Mouse (Mus musculus): Measurements from ENCODE around the gene Nid2. TPM values are rescaled to one million over a fixed set of nuclear protein-coding genes. Genes with fewer than 3 reads are reported as not detected.
A peak's percentile ranks its signal among the peaks of the same experiment; 100 is the strongest.

Gene Nid2
- polyA plus RNA-seq, 1 experiment from 2014 or later, result 85.2 TPM

DNA sequence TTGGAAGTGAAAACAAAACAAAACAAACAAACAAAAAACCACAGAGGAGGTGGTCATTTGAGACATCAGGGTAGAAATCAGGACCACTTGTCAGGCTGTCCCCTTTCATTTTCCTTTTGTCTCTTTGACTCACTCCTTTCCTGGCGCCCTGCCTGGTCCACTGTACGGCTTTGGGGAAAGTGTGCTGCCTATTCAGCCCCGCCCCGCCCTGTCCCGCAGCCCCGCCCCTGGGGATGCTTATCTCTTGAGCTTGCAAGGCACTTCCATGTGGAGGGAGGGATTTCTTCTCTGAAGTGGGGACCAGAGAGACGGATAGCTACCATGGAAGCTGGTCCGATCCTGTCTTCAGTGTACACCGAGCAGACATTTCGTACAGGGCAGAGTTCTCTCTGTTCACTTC is 52.6 kb downstream of the Nid2 start:
- ATAC-seq (replicated peaks; ENCODE audit: low FRiP score, low TSS enrichment, low read depth), result 0 out of 2 replicates have a peak, but pooled peaks have one; percentile 12
- DNase-seq (ENCODE audit: low spot score), result no peak
- Histone ChIP-seq H3K36me3 (ENCODE audit: control insufficient read depth, insufficient read depth, low read length) (peaks cover 4% of the 10 kb centered on the region; the same call in 1 of the 2 replicates), H3K4me2 (ENCODE audit: low read length) (no peak overlapping the region), H3K9me3 (ENCODE audit: control insufficient read depth, low read length) (no peaks in the 10 kb centered on the region), H3K4me3 (ENCODE audit: low read depth, low read length) (no peak overlapping the region), H3K9ac (ENCODE audit: low read length) (no peak overlapping the region), H3K27me3 (replicated peaks; ENCODE audit: control insufficient read depth, insufficient read depth, low read length) (no peaks in the 10 kb centered on the region), H3K27ac (ENCODE audit: low read depth) (no peak overlapping the region), H3K4me1 (replicated peaks; ENCODE audit: control insufficient read depth, insufficient read depth, low read length) (no peaks in the 10 kb centered on the region)
- WGBS, result 69% methylated on average over 10 of the region's 10 CpGs

DNA sequence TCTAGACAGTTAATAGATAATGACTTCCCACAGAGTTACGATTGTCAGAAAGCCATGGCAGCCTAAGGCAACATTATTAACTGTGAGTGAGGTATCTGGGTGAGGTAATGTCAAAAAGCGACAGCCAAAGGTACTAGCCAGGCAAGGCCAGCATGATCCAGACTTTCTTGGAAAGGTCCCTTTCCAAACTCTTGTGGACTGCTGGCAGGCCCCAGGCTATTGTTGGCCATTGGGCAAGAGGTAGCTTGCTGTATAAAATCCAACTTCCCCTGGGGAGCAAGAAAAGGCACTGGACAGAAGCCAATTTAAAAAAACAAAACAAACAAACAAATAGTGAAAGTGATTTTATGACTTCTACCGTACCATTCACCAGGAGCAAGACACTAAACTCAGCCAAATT is 56.3 kb downstream of the Nid2 start:
- no peak overlapping the region for H3K27ac ChIP-seq (ENCODE audit: low read depth)
- 86% methylated on average over 3 of the region's 3 CpGs for WGBS
- no peaks in the 10 kb centered on the region for H3K4me1 ChIP-seq (replicated peaks; ENCODE audit: control insufficient read depth, insufficient read depth, low read length)
- no peak overlapping the region for H3K4me2 ChIP-seq (ENCODE audit: low read length)
- peaks cover 26% of the 10 kb centered on the region for H3K36me3 ChIP-seq (ENCODE audit: control insufficient read depth, insufficient read depth, low read length)
- DNase-seq (ENCODE audit: low spot score) (no peak), ATAC-seq (replicated peaks; ENCODE audit: low FRiP score, low TSS enrichment, low read depth) (no peak)
- no peaks in the 10 kb centered on the region for H3K27me3 ChIP-seq (replicated peaks; ENCODE audit: control insufficient read depth, insufficient read depth, low read length)
- no peaks in the 10 kb centered on the region for H3K9me3 ChIP-seq (ENCODE audit: control insufficient read depth, low read length)
- no peak overlapping the region for H3K9ac ChIP-seq (ENCODE audit: low read length)
- no peak overlapping the region for H3K4me3 ChIP-seq (ENCODE audit: low read depth, low read length)

DNA sequence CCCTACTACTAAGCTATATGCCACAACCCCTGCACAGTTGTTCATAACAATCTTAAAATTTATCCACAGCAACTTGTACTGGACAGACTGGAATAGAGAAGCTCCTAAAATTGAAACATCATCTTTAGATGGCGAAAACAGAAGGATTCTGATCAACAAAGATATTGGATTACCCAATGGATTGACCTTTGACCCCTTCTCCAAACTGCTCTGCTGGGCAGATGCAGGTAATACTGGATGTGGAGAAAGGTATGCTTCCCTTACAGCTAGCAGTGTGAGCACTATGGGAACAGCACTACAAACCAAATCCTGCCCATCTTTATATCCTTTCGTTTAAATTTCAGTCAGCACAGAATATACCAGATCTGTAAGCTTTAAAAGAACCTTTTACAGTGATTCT is 56.8 kb downstream of the Nid2 start:
- WGBS, result 82% methylated on average over 2 of the region's 2 CpGs
- Histone ChIP-seq H3K4me3 (ENCODE audit: low read depth, low read length) (no peak overlapping the region), H3K36me3 (ENCODE audit: control insufficient read depth, insufficient read depth, low read length) (peaks cover 31% of the 10 kb centered on the region), H3K9ac (ENCODE audit: low read length) (no peak overlapping the region), H3K4me2 (ENCODE audit: low read length) (no peak overlapping the region), H3K4me1 (replicated peaks; ENCODE audit: control insufficient read depth, insufficient read depth, low read length) (no peaks in the 10 kb centered on the region), H3K27ac (ENCODE audit: low read depth) (no peak overlapping the region), H3K27me3 (replicated peaks; ENCODE audit: control insufficient read depth, insufficient read depth, low read length) (no peaks in the 10 kb centered on the region), H3K9me3 (ENCODE audit: control insufficient read depth, low read length) (no peaks in the 10 kb centered on the region)
- no peak for DNase-seq (ENCODE audit: low spot score)
- no peak for ATAC-seq (replicated peaks; ENCODE audit: low FRiP score, low TSS enrichment, low read depth)

DNA sequence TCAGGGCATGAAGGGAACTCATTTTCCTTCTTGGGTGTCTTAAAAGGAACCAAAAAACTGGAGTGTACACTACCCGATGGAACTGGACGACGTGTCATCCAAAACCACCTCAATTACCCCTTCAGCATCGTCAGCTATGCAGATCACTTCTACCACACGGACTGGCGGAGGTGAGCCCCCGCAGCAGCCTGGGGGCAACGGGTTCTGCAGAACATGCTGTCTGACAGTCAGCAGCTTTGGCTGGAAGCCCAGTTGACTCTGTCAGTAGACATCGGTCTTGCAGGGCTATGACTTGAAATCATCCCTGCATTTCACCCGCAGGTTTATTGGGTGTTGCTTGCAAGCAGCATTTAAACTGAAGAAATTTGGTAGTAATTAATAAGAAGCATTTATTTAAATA is 58.9 kb downstream of the Nid2 start:
- Histone ChIP-seq H3K4me3 (ENCODE audit: low read depth, low read length) (no peak overlapping the region), H3K27ac (ENCODE audit: low read depth) (no peak overlapping the region), H3K27me3 (replicated peaks; ENCODE audit: control insufficient read depth, insufficient read depth, low read length) (no peaks in the 10 kb centered on the region), H3K9ac (ENCODE audit: low read length) (no peak overlapping the region), H3K4me2 (ENCODE audit: low read length) (no peak overlapping the region), H3K36me3 (ENCODE audit: control insufficient read depth, insufficient read depth, low read length) (peaks cover 49% of the 10 kb centered on the region), H3K9me3 (ENCODE audit: control insufficient read depth, low read length) (no peaks in the 10 kb centered on the region), H3K4me1 (replicated peaks; ENCODE audit: control insufficient read depth, insufficient read depth, low read length) (no peaks in the 10 kb centered on the region)
- DNase-seq (ENCODE audit: low spot score) (no peak), ATAC-seq (replicated peaks; ENCODE audit: low FRiP score, low TSS enrichment, low read depth) (no peak)
- WGBS, result 82% methylated on average over 10 of the region's 10 CpGs

DNA sequence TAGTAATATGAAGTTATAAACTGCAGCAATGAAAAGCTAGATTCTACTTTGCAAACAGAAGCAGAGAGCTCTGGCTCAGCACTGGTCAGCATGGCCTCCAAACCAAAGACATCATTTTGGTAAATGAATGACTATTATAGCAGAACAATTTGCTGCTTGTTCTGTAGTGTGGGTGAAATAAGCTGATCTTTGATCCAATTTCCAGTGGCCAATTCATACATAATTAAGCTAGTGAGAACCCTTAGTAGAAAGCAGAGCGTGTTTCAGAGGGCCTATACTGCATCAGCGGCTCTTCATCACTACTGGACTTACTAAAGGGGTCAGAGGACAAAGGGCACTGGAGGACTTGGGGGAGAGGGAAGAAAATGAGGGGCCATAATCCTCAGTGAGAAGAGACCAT is 62.0 kb downstream of the Nid2 start:
- Histone ChIP-seq H3K27me3 (replicated peaks; ENCODE audit: control insufficient read depth, insufficient read depth, low read length) (no peaks in the 10 kb centered on the region), H3K9ac (ENCODE audit: low read length) (no peak overlapping the region), H3K4me1 (replicated peaks; ENCODE audit: control insufficient read depth, insufficient read depth, low read length) (no peaks in the 10 kb centered on the region), H3K4me2 (ENCODE audit: low read length) (no peak overlapping the region), H3K4me3 (ENCODE audit: low read depth, low read length) (no peak overlapping the region), H3K36me3 (ENCODE audit: control insufficient read depth, insufficient read depth, low read length) (peaks cover 70% of the 10 kb centered on the region), H3K27ac (ENCODE audit: low read depth) (no peak overlapping the region), H3K9me3 (ENCODE audit: control insufficient read depth, low read length) (no peaks in the 10 kb centered on the region)
- no peak for ATAC-seq (replicated peaks; ENCODE audit: low FRiP score, low TSS enrichment, low read depth)
- DNase-seq (ENCODE audit: low spot score), result no peak
- 85% methylated on average over 2 of the region's 2 CpGs for WGBS

DNA sequence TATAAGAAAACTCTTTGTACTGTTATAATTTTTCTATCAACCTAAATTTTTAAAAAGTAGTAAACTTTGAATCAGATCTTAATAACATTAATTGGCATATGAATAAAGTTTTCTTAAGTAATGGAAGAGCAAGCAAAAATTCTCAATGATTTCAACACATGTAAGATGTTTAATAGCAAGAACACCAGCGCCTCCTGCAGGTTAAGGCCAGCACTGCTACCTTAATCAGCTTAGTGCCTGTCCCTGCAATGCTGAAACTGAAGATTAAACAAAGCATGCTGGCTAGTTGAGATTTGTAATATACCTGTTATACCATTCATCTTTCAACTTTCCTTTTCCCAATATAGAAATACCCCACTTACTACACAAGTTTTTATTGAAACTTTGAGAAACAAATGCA is 66.9 kb downstream of the Nid2 start:
- H3K9me3 ChIP-seq (ENCODE audit: control insufficient read depth, low read length), result no peaks in the 10 kb centered on the region
- H3K36me3 ChIP-seq (ENCODE audit: control insufficient read depth, insufficient read depth, low read length), result peaks cover 74% of the 10 kb centered on the region
- no peak overlapping the region for H3K4me2 ChIP-seq (ENCODE audit: low read length)
- no peak overlapping the region for H3K9ac ChIP-seq (ENCODE audit: low read length)
- DNase-seq (ENCODE audit: low spot score), result peak; percentile 95
- H3K4me3 ChIP-seq (ENCODE audit: low read depth, low read length), result no peak overlapping the region
- ATAC-seq (replicated peaks; ENCODE audit: low FRiP score, low TSS enrichment, low read depth), result no peak
- H3K4me1 ChIP-seq (replicated peaks; ENCODE audit: control insufficient read depth, insufficient read depth, low read length), result peaks cover 4% of the 10 kb centered on the region
- WGBS, result 13% methylated on average over 1 of the region's 1 CpGs
- no peaks in the 10 kb centered on the region for H3K27me3 ChIP-seq (replicated peaks; ENCODE audit: control insufficient read depth, insufficient read depth, low read length)
- H3K27ac ChIP-seq (ENCODE audit: low read depth), result no peak overlapping the region

DNA sequence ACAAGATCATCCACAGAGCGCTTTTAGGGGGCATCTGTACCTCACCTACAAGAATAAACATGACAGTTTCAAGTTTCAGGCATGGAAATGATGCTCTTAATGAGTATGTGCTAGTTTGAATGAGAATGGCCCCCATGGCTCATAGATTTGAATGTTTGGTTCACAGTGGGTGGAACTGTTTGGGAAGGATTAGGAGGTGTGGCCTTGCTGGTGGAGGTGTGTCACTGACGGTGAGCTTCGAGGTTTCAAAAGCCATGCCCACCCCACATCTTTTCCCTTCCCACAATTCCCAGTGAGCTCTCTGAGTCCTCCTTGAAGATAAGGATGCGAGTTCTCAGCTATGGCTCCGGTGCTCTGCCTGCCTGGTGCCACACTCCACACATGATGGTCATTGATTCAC is 70.6 kb downstream of the Nid2 start:
- no peak overlapping the region for H3K4me2 ChIP-seq (ENCODE audit: low read length)
- no peaks in the 10 kb centered on the region for H3K9me3 ChIP-seq (ENCODE audit: control insufficient read depth, low read length)
- ATAC-seq (replicated peaks; ENCODE audit: low FRiP score, low TSS enrichment, low read depth), result no peak
- H3K27ac ChIP-seq (ENCODE audit: low read depth), result no peak overlapping the region
- 95% methylated on average over 5 of the region's 5 CpGs for WGBS
- no peaks in the 10 kb centered on the region for H3K27me3 ChIP-seq (replicated peaks; ENCODE audit: control insufficient read depth, insufficient read depth, low read length)
- H3K4me3 ChIP-seq (ENCODE audit: low read depth, low read length), result no peak overlapping the region
- H3K4me1 ChIP-seq (replicated peaks; ENCODE audit: control insufficient read depth, insufficient read depth, low read length), result peaks cover 4% of the 10 kb centered on the region
- DNase-seq (ENCODE audit: low spot score), result no peak
- H3K36me3 ChIP-seq (ENCODE audit: control insufficient read depth, insufficient read depth, low read length), result peaks cover 39% of the 10 kb centered on the region
- no peak overlapping the region for H3K9ac ChIP-seq (ENCODE audit: low read length)

DNA sequence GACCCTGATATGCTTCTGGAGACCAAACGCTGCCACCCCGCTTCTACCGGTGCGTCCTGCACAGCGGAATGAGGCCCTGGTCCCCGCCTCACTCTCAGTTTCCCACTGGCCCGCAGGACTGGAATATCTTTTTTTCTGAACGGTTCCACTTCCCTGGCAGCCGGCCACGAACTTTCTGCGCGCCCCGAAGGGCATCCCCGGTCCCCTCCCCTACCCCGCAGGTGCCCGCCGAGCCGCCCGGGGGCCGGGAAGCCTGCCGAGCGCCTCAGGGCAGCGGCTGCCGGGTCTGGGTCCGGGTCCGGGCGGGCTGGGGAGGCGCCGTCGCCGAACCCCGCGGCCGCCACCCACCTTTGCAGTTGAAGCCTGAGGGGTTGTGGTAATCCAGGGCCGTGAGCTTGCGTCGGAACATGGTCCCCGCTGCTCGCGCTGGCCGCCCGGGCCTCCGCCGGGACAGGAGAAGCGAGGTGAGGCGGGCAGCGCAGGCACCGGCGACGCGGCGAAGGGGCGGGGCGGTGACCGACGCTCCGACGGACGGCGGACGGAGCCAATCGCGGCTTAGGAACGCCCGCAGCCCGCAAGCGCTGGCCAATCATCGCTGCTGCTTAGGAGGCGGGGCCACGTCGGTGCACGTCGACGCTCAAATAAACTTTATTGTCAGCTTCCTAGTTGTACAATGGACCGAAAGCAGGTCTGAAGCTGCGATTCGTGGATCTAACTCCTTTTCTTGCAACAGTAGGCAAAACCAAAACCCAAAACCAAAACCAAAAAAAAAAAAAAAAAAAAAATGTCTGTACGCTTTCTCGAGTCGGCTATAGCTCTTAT is 72.5 kb downstream of the Nid2 start, which contains the start of gene Rtraf:
Gene Rtraf, minus strand, starts transcription at position 504 of the 822 bp plus-strand sequence.
- ATAC-seq (replicated peaks; ENCODE audit: low FRiP score, low TSS enrichment, low read depth) (peak; percentile 99), DNase-seq (ENCODE audit: low spot score) (peak; percentile 91)
- Histone ChIP-seq H3K4me1 (replicated peaks; ENCODE audit: control insufficient read depth, insufficient read depth, low read length) (peaks cover 4% of the 10 kb centered on the region), H3K4me3 (ENCODE audit: low read depth, low read length) (peak within 1 kb of the TSS; percentile 92), H3K4me2 (ENCODE audit: low read length) (peak within 1 kb of the TSS; percentile 83), H3K9me3 (ENCODE audit: control insufficient read depth, low read length) (no peaks in the 10 kb centered on the region), H3K9ac (ENCODE audit: low read length) (peak within 1 kb of the TSS; percentile 81), H3K27me3 (replicated peaks; ENCODE audit: control insufficient read depth, insufficient read depth, low read length) (no peaks in the 10 kb centered on the region), H3K36me3 (ENCODE audit: control insufficient read depth, insufficient read depth, low read length) (peaks cover 33% of the 10 kb centered on the region), H3K27ac (ENCODE audit: low read depth) (peak within 1 kb of the TSS; percentile 80)
- under 1% methylated on average over 79 of the region's 80 CpGs for WGBS

DNA sequence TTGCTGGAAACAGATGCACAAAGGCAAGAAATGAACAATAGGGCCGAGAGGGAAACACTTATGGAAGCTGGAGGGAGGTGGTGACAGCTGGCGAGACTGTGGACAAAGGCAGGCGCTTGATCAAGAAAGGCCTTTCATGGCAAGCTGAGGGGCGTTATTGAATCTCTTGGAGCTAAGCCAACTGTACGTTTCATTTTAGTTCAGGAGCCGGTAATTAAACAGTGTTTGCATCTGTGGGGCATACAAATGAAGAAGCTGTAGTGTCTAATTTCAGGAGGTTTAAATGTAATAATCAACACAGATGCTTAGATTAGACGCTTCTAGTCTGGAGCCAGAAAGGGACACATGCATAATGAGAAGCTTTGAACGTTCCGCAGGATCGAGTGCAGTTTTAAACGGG is 74.4 kb downstream of the Nid2 start:
- H3K36me3 ChIP-seq (ENCODE audit: control insufficient read depth, insufficient read depth, low read length), result peaks cover 16% of the 10 kb centered on the region
- ATAC-seq (replicated peaks; ENCODE audit: low FRiP score, low TSS enrichment, low read depth), result no peak
- no peak for DNase-seq (ENCODE audit: low spot score)
- H3K9ac ChIP-seq (ENCODE audit: low read length), result no peak overlapping the region
- WGBS, result 80% methylated on average over 11 of the region's 11 CpGs
- no peaks in the 10 kb centered on the region for H3K27me3 ChIP-seq (replicated peaks; ENCODE audit: control insufficient read depth, insufficient read depth, low read length)
- H3K9me3 ChIP-seq (ENCODE audit: control insufficient read depth, low read length), result no peaks in the 10 kb centered on the region
- H3K4me3 ChIP-seq (ENCODE audit: low read depth, low read length), result no peak overlapping the region
- H3K27ac ChIP-seq (ENCODE audit: low read depth), result no peak overlapping the region
- peaks cover 4% of the 10 kb centered on the region for H3K4me1 ChIP-seq (replicated peaks; ENCODE audit: control insufficient read depth, insufficient read depth, low read length)
- H3K4me2 ChIP-seq (ENCODE audit: low read length), result no peak overlapping the region
